Mouse (Mus musculus) kidney, embryonic 16.5 days (tissue): Measurements from ENCODE around the gene Tmem81. TPM values are rescaled to one million over a fixed set of nuclear protein-coding genes. Genes with fewer than 3 reads are reported as not detected.
A peak's percentile ranks its signal among the peaks of the same experiment; 100 is the strongest.

Source experiments
- ATAC-seq: fragments of 200-750 bp; cut with Nextera tagmentation; 2 replicates; pipeline ENCODE4 v1.8.0; 2017; ENCODE audit warnings: moderate TSS enrichment; ENCODE audit not compliant: low FRiP score, low TSS enrichment
- H3K27ac ChIP-seq: fragments of 300-500 bp; sonication (generic); 2 replicates; pipeline ENCODE4 v1.5.1; 2014; ENCODE audit warnings: low read length
- H3K27me3 ChIP-seq: fragments of 300-500 bp; sonication (generic); 2 replicates; pipeline ENCODE4 v1.6.1; 2014; ENCODE audit warnings: low read length, control low read depth, mixed read lengths; ENCODE audit not compliant: insufficient read depth
- H3K36me3 ChIP-seq: fragments of 300-500 bp; sonication (generic); 2 replicates; pipeline ENCODE4 v1.6.1; 2014; ENCODE audit warnings: low read length, control low read depth, mixed read lengths; ENCODE audit not compliant: insufficient read depth
- H3K4me1 ChIP-seq: fragments of 300-500 bp; sonication (generic); 2 replicates; pipeline ENCODE4 v1.6.1; 2014; ENCODE audit warnings: low read length, control low read depth, mixed read lengths; ENCODE audit not compliant: insufficient read depth
- H3K4me2 ChIP-seq: fragments of 300-500 bp; sonication (generic); replicated peaks from 2 replicates; pipeline ENCODE4 v1.6.1; 2014; ENCODE audit warnings: low read depth, low read length
- H3K4me3 ChIP-seq: fragments of 300-500 bp; sonication (generic); 2 replicates; pipeline ENCODE4 v1.5.1; 2014; ENCODE audit warnings: mild to moderate bottlenecking, low read length
- H3K9ac ChIP-seq: fragments of 300-500 bp; sonication (generic); replicated peaks from 2 replicates; pipeline ENCODE4 v1.6.1; 2014; ENCODE audit warnings: low read length
- H3K9me3 ChIP-seq: fragments of 300-500 bp; sonication (generic); 2 replicates; pipeline ENCODE4 v1.6.1; 2016; ENCODE audit warnings: low read length, control low read depth
- WGBS: fragments of 180-500 bp; shearing (Covaris S2); extraction: QIAGEN DNeasy Blood & Tissue Kit; methylation state at CpG from one replicate; pipeline ENCODE4 v1.1.7; 2014; 5-methylcytosine and 5-hydroxymethylcytosine counted together
- polyA plus RNA-seq: library from polyadenylated mRNA; unstranded; fragments of >200 nt; fragmentation: Nextera tagmentation; extraction: Ambion mirVana; gene quantifications from 2 replicates; pipeline ENCODE4 v1.2.1, GENCODE M21; 2015

The Tmem81 gene
- polyA plus RNA-seq, 1 experiment from 2014 or later = 1.7 TPM

GRCm38 (mm10) chr1:132512106-132512505, 6.1 kb downstream of the Tmem81 start:
- Histone ChIP-seq H3K4me1 (peaks cover 8% of the 10 kb centered on the region; the same call in 1 of the 2 replicates), H3K27ac (no peak overlapping the region), H3K9me3 (no peaks in the 10 kb centered on the region), H3K4me2 (no peak overlapping the region), H3K9ac (no peak overlapping the region), H3K27me3 (no peaks in the 10 kb centered on the region), H3K36me3 (peaks cover 8% of the 10 kb centered on the region; the same call in 1 of the 2 replicates), H3K4me3 (no peak overlapping the region)
- WGBS = 80% methylated on average over 8 of the region's 8 CpGs
- no peak for ATAC-seq

- no peak for ATAC-seq
These were observed 9.3 kb downstream of the Tmem81 start for GRCm38 (mm10) chr1:132515339-132515738.

GRCm38 (mm10) chr1:132516776-132517175, 10.7 kb downstream of the Tmem81 start:
- no peak for ATAC-seq
- H3K4me3 ChIP-seq = no peak overlapping the region
- no peaks in the 10 kb centered on the region for H3K9me3 ChIP-seq
- H3K27ac ChIP-seq = no peak overlapping the region
- 0 out of 2 replicates have a peak, but pooled peaks cover 3% of the 10 kb centered on the region for H3K4me1 ChIP-seq
- H3K27me3 ChIP-seq = no peaks in the 10 kb centered on the region
- H3K4me2 ChIP-seq = no peak overlapping the region
- 90% methylated on average over 11 of the region's 11 CpGs for WGBS
- no peak overlapping the region for H3K9ac ChIP-seq
- no peaks in the 10 kb centered on the region for H3K36me3 ChIP-seq

More at GRCm38 (mm10) chr1:132515339-132515738, 9.3 kb downstream of the Tmem81 start:
- H3K9me3 ChIP-seq = no peaks in the 10 kb centered on the region
- no peaks in the 10 kb centered on the region for H3K27me3 ChIP-seq
- peaks cover 8% of the 10 kb centered on the region; the same call in 1 of the 2 replicates for H3K4me1 ChIP-seq
- no peak overlapping the region for H3K4me2 ChIP-seq
- 88% methylated on average over 12 of the region's 12 CpGs for WGBS
- no peak overlapping the region for H3K27ac ChIP-seq
- no peak overlapping the region for H3K9ac ChIP-seq
- no peak overlapping the region for H3K4me3 ChIP-seq
- H3K36me3 ChIP-seq = no peaks in the 10 kb centered on the region

GRCm38 (mm10) chr1:132518621-132519020, 12.6 kb downstream of the Tmem81 start:
- Histone ChIP-seq H3K9ac (no peak overlapping the region), H3K9me3 (no peaks in the 10 kb centered on the region), H3K4me1 (no peaks in the 10 kb centered on the region), H3K27ac (no peak overlapping the region), H3K4me2 (no peak overlapping the region), H3K27me3 (no peaks in the 10 kb centered on the region), H3K4me3 (no peak overlapping the region), H3K36me3 (no peaks in the 10 kb centered on the region)
- WGBS = 85% methylated on average over 18 of the region's 18 CpGs
- no peak for ATAC-seq

GRCm38 (mm10) chr1:132519734-132520133, 13.7 kb downstream of the Tmem81 start:
- H3K36me3 ChIP-seq = no peaks in the 10 kb centered on the region
- no peak overlapping the region for H3K4me3 ChIP-seq
- H3K9ac ChIP-seq = no peak overlapping the region
- no peaks in the 10 kb centered on the region for H3K4me1 ChIP-seq
- no peak for ATAC-seq
- no peak overlapping the region for H3K4me2 ChIP-seq
- H3K27ac ChIP-seq = no peak overlapping the region
- no peaks in the 10 kb centered on the region for H3K27me3 ChIP-seq
- no peaks in the 10 kb centered on the region for H3K9me3 ChIP-seq
- 88% methylated on average over 11 of the region's 11 CpGs for WGBS

GRCm38 (mm10) chr1:132520764-132521163, 14.7 kb downstream of the Tmem81 start:
- H3K4me3 ChIP-seq = no peak overlapping the region
- no peak overlapping the region for H3K9ac ChIP-seq
- H3K4me2 ChIP-seq = no peak overlapping the region
- no peaks in the 10 kb centered on the region for H3K27me3 ChIP-seq
- 11% methylated on average over 3 of the region's 6 CpGs for WGBS
- H3K36me3 ChIP-seq = no peaks in the 10 kb centered on the region
- ATAC-seq = peak; percentile 67; the same call in 1 of the 2 replicates
- no peak overlapping the region for H3K27ac ChIP-seq
- H3K9me3 ChIP-seq = no peaks in the 10 kb centered on the region
- H3K4me1 ChIP-seq = no peaks in the 10 kb centered on the region

- no peaks in the 10 kb centered on the region for H3K9me3 ChIP-seq
- no peak overlapping the region for H3K4me2 ChIP-seq
- 87% methylated on average over 8 of the region's 8 CpGs for WGBS
- no peaks in the 10 kb centered on the region for H3K27me3 ChIP-seq
- no peak overlapping the region for H3K9ac ChIP-seq
- H3K36me3 ChIP-seq = no peaks in the 10 kb centered on the region
- ATAC-seq = no peak
- H3K27ac ChIP-seq = no peak overlapping the region
- no peaks in the 10 kb centered on the region for H3K4me1 ChIP-seq
- H3K4me3 ChIP-seq = no peak overlapping the region
These were observed 17.0 kb downstream of the Tmem81 start for GRCm38 (mm10) chr1:132523048-132523447.

GRCm38 (mm10) chr1:132523920-132524319, 17.9 kb downstream of the Tmem81 start:
- no peaks in the 10 kb centered on the region for H3K9me3 ChIP-seq
- no peaks in the 10 kb centered on the region for H3K36me3 ChIP-seq
- no peak overlapping the region for H3K4me3 ChIP-seq
- no peaks in the 10 kb centered on the region for H3K27me3 ChIP-seq
- ATAC-seq = no peak
- no peak overlapping the region for H3K27ac ChIP-seq
- no peak overlapping the region for H3K4me2 ChIP-seq
- no peak overlapping the region for H3K9ac ChIP-seq
- H3K4me1 ChIP-seq = no peaks in the 10 kb centered on the region
- WGBS = 36% methylated on average over 4 of the region's 4 CpGs

- 0 out of 2 replicates have a peak overlapping the region, but pooled peaks have one; percentile 9 for H3K4me2 ChIP-seq
- no peaks in the 10 kb centered on the region for H3K36me3 ChIP-seq
- H3K9ac ChIP-seq = no peak overlapping the region
- H3K9me3 ChIP-seq = no peaks in the 10 kb centered on the region
- ATAC-seq = no peak
- H3K27me3 ChIP-seq = no peaks in the 10 kb centered on the region
- no peak overlapping the region for H3K27ac ChIP-seq
- no peak overlapping the region for H3K4me3 ChIP-seq
- 5% methylated on average over 10 of the region's 10 CpGs for WGBS
- H3K4me1 ChIP-seq = peaks cover 4% of the 10 kb centered on the region; the same call in 1 of the 2 replicates
These were observed 19.8 kb downstream of the Tmem81 start for GRCm38 (mm10) chr1:132525832-132526231.

GRCm38 (mm10) chr1:132528071-132528470, 22.0 kb downstream of the Tmem81 start:
- Histone ChIP-seq H3K4me2 (no peak overlapping the region), H3K27ac (no peak overlapping the region), H3K9ac (no peak overlapping the region), H3K4me3 (no peak overlapping the region), H3K36me3 (no peaks in the 10 kb centered on the region), H3K27me3 (no peaks in the 10 kb centered on the region), H3K4me1 (peaks cover 8% of the 10 kb centered on the region; the same call in 1 of the 2 replicates), H3K9me3 (no peaks in the 10 kb centered on the region)
- ATAC-seq = no peak
- WGBS = 93% methylated on average over 13 of the region's 13 CpGs
